Mouse (Mus musculus): ENCODE data around the gene Mthfd1.

DNA sequence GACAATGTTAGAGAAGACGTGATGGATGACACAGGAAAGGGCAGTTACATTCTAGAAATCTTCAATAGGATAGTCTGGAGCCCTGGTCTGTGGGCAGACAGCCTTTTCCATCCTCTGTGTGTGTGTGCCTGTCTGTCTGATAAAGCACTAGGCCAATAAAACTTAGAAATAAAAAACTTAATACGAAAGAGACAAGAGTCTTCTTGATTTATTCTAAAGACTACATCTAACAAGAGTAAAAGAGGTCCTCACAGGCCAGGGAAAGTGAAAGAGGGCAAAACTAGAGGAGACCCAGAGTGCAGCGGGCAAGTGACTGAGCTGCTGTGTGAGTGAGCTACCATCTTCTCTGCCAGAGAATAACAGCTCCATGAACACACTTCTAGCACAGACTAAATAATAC lies 111.2 kb downstream of the Mthfd1 start:
- TF ChIP-seq CTCF (IDR thresholded peaks at IDR 0.05; ENCODE audit: extremely low read depth, insufficient read depth, low read length), result no peak
- no peak for TF ChIP-seq POLR2A (IDR thresholded peaks at IDR 0.05; ENCODE audit: extremely low read depth, insufficient read depth, low read length)
